Mouse (Mus musculus) retina, adult 2 months (tissue): Measurements from ENCODE around the gene Rpl9-ps1.

Experiments used
- DNase-seq: peaks from one replicate; pipeline ENCODE4 v3.0.0-alpha.2; 2012; ENCODE audit warnings: low read depth, low spot score

Gene Rpl9-ps1

DNA sequence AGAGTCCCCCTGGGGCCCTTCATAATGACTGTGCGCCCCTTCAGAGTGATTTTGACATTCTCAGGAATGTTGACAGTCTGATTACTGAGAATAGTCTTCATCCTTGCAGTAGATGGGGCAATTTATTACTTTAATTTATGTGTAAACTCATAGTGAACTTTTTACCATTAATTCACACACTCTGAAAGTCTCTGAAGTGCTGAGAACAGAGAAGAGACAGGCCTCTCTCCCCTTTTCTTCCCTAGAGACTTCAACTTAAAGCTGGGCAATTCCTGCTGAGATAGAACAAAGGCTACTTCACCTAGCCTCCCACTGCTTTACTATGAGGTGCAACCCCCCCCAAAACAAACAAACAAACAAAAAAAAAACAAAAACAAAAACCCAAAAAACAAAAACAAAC is at the start of gene Rpl9-ps1:
Gene Rpl9-ps1, minus strand, starts transcription at position 101 of the 400 bp plus-strand sequence.
- DNase-seq: no peak

DNA sequence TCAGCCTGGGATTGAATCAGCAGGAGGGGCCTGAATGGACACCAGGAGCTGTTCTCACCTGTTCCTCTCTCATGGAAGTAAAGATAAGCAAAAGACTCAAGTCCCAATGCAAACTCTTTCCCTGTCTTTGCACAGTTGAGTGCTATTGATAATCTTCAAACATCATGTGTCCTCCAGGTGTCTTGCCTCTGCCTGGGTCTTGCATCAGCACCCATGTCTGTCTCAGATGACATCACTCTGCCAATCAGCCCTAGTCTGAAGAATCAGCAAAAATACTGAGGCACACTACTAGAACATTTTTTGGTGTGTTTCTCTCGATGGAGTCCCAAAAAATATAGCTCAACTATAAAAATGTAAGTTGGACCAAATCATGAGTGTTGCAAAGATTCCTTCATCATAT is 46.6 kb upstream of the Rpl9-ps1 start:
- no peak for DNase-seq

DNA sequence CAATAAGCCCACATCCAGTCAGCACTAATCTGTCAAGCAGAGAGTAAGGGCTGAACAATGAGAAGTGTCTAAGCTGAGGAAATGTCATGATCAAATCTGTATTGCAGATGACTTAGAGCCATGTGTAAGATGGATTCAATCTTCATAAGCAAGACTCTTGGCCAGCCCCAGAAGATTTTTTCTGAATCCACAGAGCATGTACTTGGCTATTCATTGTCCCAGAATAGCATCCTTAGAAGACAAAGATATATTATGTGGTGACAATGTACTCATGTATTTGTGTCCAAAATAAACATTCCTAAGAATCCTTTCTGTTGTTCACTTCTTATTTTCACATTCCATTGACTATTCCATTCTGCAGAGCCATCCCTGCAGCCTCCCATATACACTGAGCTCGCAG is 44.5 kb upstream of the Rpl9-ps1 start:
- DNase-seq: no peak

DNA sequence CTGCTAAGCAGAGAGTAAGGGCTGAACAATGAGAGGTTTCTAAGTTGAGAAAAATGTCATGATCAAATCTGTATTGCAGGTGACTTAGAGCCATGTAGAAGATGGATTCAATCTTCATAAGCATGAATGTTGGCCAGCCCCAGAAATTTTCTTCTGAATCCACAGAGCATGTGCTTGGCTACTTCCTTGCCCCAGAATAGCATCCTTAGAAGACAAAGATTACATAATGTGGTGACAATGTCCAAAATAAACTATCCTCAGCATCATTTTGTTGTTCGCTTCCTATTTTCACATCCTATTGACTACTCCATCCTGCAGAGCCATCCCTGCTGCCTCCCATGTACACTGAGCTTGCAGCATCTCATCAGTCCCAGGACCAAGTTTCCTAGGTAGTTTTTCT is 30.2 kb upstream of the Rpl9-ps1 start:
- no peak for DNase-seq

DNA sequence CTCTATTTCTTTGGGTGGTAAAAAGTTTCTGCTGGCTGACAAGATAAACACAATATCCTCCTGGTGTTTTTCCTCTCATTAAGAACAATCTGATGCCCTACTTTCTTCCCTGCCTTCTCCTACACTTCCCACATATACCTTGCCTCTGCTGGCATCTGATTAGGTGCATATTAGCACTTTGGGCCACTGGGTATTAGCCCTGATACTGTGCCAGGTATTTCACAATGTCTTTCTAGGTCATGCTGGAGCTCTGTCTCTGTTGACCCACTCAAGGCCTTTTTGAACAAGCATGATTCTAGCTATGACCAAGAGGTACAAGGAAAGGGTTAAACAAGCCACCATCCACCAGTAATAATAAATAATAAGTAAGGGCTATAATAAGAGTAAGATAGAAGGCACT is 26.3 kb upstream of the Rpl9-ps1 start:
- no peak for DNase-seq

DNA sequence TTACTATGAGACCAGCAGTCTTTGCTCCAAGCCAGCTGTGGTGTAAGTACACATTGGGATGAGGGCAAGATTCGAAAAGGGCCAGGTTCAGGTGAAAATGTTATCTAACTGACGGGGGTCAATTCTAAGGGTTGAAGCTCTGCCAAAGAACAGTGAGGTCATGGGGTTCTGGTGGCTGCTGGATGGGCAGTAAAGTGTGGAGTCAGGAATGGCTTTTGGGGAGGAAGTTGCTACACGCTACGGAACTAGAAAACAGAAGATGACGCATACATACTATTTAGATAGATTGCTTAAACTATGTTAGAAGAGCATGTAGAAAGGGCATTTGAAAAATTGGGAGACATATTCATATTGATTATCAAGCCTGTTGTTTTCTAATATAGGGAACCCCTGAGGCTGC is 18.1 kb upstream of the Rpl9-ps1 start:
- no peak for DNase-seq

DNA sequence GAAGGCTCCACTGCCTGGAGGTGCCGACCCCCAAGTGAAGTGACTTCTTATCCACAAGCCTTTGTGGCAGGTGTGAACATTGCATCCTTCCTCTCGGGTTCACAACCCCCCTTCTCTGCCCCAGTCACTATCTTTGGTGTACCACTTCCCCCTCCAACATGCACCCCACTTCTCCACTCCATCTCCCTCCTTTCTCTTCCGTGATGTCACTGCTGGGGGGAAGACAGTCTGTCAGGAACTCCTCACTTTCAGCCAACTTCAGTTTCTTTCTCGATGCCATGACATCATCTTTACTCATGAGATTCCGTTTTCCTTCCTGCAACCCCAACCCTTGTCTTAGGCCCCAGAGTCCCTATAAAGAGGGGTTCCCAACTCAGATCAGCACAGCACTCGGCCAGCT is 16.8 kb upstream of the Rpl9-ps1 start, which contains the start of gene Ccl4:
Gene Ccl4, plus strand, starts transcription at position 381 of the 400 bp plus-strand sequence.
- DNase-seq: no peak

DNA sequence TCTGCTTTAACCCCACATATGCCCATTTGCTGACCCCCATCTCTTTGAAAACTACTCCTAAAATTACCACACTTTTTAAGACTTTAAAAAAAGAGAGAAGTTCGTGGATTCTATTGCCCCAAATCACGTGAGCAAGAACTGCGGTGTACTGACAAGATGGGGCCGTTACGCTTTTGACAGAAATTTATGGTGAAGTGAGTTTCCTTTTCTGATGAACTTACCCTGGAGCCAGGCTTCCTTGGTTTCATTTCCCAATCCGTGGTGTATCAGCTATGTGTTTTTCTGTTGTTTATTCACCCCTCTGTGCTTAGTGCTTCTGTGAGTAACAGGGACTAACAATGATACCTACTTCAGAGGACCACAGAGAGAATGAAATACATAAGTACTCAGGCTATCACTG is 13.4 kb upstream of the Rpl9-ps1 start:
- no peak for DNase-seq

DNA sequence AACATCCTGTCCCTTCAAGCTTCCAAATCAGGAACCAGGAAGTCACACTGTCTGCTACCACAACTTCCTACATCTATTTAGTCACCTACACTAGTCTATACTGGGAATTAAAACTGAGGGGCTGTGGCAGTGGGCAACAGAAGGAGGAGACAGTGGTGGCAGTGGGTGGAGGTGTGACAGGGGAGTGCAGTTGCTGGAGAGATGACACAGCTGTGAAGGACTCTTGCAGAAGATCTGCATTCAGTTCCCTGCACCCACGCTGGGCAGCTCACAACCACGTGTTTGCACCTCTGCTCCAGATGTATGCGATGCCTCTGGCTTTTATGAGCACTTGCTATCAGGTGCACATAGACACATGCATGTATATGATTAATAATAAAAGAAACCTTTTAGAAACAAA is 12.1 kb upstream of the Rpl9-ps1 start:
- DNase-seq: no peak

DNA sequence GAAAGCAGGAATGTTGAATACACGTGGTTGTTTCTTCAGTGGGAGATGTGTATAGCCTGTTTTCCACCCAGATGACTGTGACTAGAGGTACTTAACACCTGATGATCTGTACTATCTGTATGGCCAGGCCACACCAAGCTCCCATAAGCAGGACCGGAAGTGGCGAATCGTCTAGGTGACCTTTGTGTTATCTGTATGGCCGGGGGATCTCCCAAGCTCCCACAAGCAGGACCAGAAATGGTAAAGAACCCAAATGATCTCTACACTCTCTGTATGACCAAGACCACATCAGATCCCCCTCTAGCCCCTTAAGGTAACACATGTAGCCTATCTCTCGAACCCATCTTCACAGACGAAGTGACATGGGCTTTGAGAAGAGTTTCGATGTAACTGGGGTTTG is 9.2 kb upstream of the Rpl9-ps1 start:
- DNase-seq: no peak

DNA sequence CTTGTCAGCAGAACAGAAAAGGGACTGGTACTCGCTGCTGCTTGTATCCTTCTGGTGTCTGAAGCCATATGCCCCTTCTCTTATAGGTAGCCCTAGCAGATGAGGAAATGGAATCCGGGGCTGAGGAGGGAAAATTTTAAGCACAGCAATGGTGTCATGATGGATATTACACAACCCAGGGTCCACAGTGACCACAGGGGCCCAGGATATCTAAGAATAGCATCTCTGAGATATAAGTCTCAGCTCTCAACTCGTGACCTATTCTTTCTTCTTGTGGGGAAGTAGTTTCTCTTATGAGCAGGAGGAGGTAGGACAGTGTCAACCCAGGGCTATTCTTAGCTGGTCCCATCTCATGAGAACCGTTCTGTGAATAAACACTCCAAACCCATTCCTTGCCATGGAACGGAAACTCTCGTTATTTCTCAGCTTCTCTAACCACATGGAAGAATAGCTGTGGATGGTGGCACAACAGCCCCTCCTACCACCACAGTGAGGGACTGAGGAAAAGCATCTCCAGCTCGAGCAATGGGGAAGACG is 4.0 kb upstream of the Rpl9-ps1 start, which contains the start of gene Ccl3:
Gene Ccl3, minus strand, starts transcription at position 51 of the 537 bp plus-strand sequence.
- no peak for DNase-seq

DNA sequence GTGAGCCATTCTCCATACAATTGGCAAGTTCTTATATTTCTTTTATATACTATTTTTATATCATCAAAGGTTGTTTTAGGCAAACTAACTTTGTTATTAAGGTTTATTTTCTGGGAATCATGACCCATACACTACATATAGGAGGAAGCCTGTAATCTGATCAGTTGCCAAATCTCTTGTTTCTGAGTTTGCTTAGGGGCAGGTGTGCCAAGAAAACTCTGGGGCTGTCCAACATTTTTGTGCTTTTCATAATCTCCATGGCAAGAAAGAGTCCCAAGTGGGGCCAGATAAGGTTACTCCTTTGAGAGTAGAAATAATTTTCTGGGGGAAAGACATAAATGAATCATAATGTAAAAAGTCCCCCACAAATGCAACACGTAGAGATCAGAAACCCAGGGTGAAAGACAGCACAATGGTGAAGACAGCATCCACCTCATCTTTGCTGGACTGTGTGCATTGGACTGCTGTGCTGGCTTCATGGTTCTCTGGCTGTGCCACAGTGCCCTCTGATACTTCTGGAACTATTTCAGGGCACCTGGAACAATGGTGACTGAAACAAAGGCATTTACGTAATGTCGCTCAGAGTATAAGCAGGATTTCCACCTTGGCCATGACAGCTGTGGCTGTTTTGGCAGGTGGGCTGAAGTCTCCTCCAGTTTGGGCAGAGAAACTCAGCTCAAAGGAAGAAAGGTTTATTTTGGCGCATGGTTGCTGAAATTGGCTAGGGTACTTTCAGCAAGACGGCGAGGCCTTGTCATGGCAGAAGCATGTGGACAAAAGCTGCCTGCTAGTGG is 1.1 kb upstream of the Rpl9-ps1 start:
- no peak for DNase-seq

DNA sequence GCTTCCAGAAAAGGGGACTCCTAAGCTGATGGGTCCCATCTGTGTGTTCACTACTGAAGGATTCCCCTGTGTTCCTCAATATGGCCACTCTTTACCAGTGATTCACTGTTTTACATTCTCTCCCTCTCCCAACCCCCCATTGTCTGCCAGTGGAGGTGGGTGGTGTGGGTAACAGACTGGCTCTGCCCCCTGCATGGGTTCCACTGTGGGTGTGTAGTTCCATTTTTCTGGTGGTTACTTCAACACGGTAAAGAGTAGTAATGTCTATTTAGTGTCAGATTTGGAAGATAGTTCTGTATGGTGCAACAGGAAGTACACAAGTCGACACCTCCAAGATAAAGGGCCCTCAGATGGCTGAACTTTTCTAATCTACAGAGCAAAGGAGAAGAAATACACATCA is 4.2 kb downstream of the Rpl9-ps1 start:
- DNase-seq: no peak

DNA sequence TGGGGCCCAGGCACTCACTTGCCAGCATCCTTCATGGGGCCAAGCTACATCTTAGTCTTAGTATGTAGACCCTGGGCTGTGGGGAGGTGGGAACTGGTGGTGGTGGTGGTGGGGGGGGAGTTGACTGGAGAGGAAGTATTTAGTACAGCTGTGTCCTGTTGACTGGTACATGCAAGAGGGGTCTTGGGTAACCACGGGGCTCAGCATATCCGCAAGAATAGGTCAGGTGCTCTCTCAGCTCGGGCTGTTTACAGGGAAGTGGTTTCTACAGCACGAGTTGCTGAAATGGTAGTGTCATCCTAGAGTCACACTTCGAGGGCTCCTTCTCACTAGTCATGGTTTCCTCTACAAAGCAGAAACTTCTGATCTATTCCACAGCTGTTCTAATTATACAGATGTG is 5.3 kb downstream of the Rpl9-ps1 start:
- no peak for DNase-seq

DNA sequence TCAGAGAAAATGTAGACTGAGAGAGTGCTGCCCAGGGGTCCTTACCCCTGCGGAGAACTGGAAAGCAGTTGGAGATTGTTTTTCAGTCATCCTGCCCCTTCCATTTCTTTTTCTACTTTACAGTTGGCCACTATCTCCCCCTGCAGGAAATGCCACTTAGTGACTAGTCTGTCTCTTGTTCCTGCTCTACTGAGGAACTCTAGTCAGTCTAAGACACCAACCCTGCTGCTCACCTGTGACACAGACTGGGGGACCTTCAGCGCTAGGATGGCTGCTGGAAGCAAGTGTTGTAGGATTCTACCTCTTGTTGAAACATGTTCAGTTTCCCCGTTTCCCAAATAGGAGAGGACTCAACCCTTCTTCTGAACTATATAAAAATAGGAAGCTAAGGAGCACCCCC is 5.9 kb downstream of the Rpl9-ps1 start:
- no peak for DNase-seq

DNA sequence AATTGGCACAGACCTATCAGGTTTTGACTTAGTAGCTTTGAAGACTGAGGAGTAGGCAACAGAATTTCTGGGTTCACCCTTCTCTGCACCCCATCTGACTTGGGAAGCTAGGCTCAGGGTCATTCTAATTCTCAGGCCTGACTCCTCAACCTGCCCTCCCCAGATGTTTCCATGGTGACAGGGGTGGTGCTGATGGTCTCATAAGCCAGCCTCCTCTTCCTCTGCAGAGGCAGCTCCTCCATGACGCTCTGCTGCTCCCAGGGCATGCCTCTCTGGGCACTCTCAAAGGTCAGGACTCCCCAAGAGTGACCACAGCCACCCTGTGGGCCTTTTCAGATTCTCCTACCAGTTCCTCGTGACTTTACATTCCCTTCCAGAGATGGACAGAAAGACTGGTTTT is 6.5 kb downstream of the Rpl9-ps1 start:
- DNase-seq: no peak

DNA sequence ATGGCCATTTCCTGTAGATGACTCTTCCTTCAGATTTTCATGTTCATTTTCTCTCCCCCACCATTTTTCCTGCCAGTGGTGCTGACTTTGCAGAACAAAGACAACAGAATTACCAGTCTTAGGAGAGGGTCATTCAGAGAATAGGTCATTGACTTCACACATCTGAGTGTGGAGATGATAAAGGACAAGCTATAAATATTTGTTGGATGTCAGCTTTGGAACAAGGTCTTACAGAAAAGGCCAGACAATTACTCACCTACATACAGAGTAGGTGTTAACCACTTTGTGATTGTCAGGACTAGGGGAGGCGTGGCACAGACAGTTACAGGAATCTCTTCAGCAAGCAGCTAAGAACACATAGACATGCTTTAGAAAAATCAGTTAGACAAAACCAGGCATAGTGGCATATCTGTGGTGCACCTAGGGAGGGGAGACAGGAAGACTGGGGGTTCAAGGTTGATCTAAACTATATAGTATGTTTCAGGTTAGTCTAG is 8.6 kb downstream of the Rpl9-ps1 start:
- DNase-seq: no peak

DNA sequence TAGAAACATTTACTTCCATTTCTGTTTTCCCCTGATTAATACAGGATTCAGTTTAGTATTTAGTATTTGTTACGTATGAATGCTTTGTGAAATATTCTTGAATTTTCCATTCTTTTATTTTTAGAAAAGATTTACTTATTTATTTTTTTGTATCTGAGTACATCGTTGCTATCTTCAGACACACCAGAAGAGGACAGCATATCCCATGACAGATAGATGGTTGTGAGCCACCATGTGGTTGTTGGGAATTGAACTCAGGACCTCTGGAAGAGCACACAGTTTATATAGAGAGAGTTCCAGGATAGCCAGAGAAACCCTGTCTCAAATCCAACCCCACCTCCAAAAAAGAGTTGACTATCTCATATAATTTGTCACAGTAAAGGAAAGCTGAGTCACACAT is 10.5 kb downstream of the Rpl9-ps1 start:
- DNase-seq: no peak

DNA sequence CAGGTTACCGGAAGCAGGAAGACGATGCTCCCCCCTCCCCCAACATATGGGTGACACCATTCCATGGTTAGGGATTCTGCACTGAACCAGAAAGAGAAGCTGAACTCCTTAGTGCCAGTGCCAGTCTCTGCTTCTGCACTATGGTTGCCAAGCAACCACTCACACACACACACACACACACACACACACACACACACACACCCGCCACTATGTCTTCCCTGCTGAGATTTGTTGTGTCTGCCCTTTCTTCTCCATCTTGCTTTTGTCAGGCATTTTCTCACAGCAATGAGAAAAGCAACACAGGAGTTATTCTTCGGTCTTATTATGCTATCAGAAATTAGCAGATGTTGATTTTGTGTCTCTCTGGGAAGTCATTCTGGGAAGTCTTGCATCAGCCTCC is 11.0 kb downstream of the Rpl9-ps1 start:
- no peak for DNase-seq

DNA sequence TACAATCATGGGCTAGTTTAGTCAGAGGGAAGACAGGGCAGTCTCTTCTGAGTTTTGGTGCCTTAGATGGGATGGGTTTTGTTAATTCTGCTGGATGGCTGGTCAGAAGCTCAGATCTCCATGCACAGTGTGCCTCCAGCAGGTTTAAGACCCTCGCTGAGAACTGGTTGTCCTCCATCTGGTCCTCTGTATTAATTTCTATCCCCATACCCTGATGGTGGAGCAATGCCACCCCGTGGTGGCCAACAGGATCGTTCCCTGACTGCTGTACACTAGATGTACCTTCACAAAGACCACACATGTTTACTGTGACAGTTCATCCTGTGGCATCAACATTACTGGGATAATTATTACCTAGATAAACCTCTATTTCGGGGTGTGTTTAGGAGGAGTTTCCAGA is 12.7 kb downstream of the Rpl9-ps1 start:
- no peak for DNase-seq

DNA sequence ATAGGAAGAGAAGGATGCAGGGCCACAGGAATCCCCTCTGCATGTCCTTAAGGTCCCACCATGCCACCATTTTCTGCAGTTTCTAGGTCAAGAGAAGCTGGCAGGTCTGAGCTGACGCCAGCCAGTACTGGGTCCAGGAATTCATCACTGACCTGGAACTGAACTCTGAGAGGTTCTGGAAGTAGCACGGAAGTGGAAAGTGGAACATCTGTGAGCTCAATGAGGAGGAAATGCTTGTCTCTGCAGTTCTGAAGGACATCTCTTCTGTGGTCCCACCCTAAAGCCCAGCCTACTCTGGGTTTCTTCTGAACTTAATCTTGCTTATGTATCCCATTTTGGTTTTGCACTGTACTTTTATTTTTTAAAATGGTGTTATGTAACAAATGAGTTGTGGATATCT is 14.4 kb downstream of the Rpl9-ps1 start:
- no peak for DNase-seq

DNA sequence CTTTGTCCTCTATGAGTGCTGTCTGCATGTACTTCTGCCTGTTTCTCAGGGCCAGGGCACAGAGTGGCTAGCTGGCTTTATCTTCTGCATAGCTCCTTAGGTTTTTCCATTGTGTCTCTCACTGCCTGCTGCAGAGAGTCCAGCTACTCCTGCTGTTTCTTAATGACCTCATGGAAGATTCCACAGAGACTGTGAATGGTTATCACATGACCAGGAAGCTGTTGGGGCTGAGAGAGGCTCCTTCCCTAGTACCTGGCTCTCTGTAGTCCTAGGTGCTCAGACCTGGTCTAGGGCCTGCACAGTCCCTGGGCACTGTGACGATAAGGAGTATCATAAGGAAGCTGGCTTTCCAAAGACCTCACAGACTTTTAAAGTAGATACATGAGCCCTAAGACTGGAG is 14.8 kb downstream of the Rpl9-ps1 start:
- no peak for DNase-seq

DNA sequence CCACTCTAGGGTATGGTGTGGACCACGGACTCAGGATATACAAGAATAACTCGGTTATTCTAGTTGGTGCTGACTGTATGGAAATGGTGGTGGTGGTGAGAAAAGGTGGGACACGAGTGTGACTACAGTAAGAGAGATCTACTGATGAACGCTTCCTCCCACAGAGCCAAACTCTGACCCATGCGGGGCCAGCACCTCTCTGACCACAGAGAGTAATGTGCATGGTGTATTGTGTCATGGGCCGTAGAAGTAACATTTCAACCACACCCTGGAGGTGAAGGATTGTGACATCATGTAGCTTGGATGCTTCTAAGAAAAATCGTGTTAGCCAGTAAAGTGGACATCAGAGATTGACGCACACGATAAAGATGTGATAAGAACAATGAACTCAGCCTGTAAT is 16.6 kb downstream of the Rpl9-ps1 start:
- DNase-seq: no peak
